Mouse (Mus musculus) intestine, postnatal 0 days (tissue): Measurements from ENCODE around the gene Iqck. TPM values are rescaled to one million over a fixed set of nuclear protein-coding genes. Genes with fewer than 3 reads are reported as not detected.

Experiments used
- ATAC-seq: fragments of 200-750 bp; cut with Nextera tagmentation; 2 replicates; pipeline ENCODE4 v1.8.0; 2017; ENCODE audit warnings: mild to moderate bottlenecking, moderate TSS enrichment, moderate library complexity
- H3K27ac ChIP-seq: fragments of 300-500 bp; sonication (generic); 2 replicates; pipeline ENCODE4 v1.5.1; 2014; ENCODE audit warnings: mild to moderate bottlenecking, low read depth, low read length, moderate library complexity
- H3K27me3 ChIP-seq: fragments of 300-500 bp; sonication (generic); replicated peaks from 2 replicates; pipeline ENCODE4 v1.6.1; 2014; ENCODE audit warnings: low read length, mixed read lengths; ENCODE audit not compliant: control insufficient read depth, insufficient read depth
- H3K36me3 ChIP-seq: fragments of 300-500 bp; sonication (generic); 2 replicates; pipeline ENCODE4 v1.6.1; 2014; ENCODE audit warnings: mild to moderate bottlenecking, moderate library complexity; ENCODE audit not compliant: control insufficient read depth, insufficient read depth
- H3K4me1 ChIP-seq: fragments of 300-500 bp; sonication (generic); replicated peaks from 2 replicates; pipeline ENCODE4 v1.6.1; 2014; ENCODE audit warnings: antibody characterized with exemption, low read length, mixed read lengths; ENCODE audit not compliant: control insufficient read depth, insufficient read depth
- H3K4me2 ChIP-seq: fragments of 300-500 bp; sonication (generic); replicated peaks from 2 replicates; pipeline ENCODE4 v1.6.1; 2014; ENCODE audit warnings: low read depth, mild to moderate bottlenecking, moderate library complexity
- H3K4me3 ChIP-seq: fragments of 300-500 bp; sonication (generic); 2 replicates; pipeline ENCODE4 v1.5.1; 2014; ENCODE audit warnings: low read depth, low read length
- H3K9ac ChIP-seq: fragments of 300-500 bp; sonication (generic); 2 replicates; pipeline ENCODE4 v1.6.1; 2014; ENCODE audit warnings: mild to moderate bottlenecking, low read depth, low read length
- H3K9me3 ChIP-seq: fragments of 300-500 bp; sonication (generic); 2 replicates; pipeline ENCODE4 v1.6.1; 2016; ENCODE audit warnings: mixed run types; ENCODE audit not compliant: control insufficient read depth
- CTCF ChIP-seq: sonication (generic); IDR thresholded peaks from 2 replicates; pipeline ENCODE4 v1.5.1; 2016; ENCODE audit warnings: low read depth, mild to moderate bottlenecking, control low read depth, antibody characterized with exemption, moderate library complexity
- WGBS: fragments of 180-500 bp; shearing (Covaris S2); extraction: QIAGEN DNeasy Blood & Tissue Kit; methylation state at CpG from one replicate; pipeline ENCODE4 v1.1.7; 2014; 5-methylcytosine and 5-hydroxymethylcytosine counted together
- polyA plus RNA-seq: library from polyadenylated mRNA; unstranded; fragments of >200 nt; fragmentation: Nextera tagmentation; extraction: Ambion mirVana; gene quantifications from 2 replicates; pipeline ENCODE4 v1.2.1, GENCODE M21; 2015

The Iqck gene
- polyA plus RNA-seq, 1 experiment from 2014 or later = 0.83 TPM

- Histone ChIP-seq H3K36me3 (no peaks in the 10 kb centered on the region), H3K9me3 (no peaks in the 10 kb centered on the region), H3K9ac (no peak overlapping the region), H3K4me3 (no peak overlapping the region), H3K4me2 (no peak overlapping the region), H3K27me3 (no peaks in the 10 kb centered on the region), H3K4me1 (no peaks in the 10 kb centered on the region; the same call in 1 of the 2 replicates), H3K27ac (no peak overlapping the region)
- ATAC-seq = no peak
- WGBS = 89% methylated on average over 9 of the region's 9 CpGs
- TF ChIP-seq CTCF = no peak
Measured at GRCm38 (mm10) chr7:118903879-118904278, 48.3 kb downstream of the Iqck start.

- no peaks in the 10 kb centered on the region for H3K9me3 ChIP-seq
- ATAC-seq = no peak
- H3K9ac ChIP-seq = no peak overlapping the region
- no peak for TF ChIP-seq CTCF
- H3K4me1 ChIP-seq = no peaks in the 10 kb centered on the region; the same call in 1 of the 2 replicates
- H3K4me3 ChIP-seq = no peak overlapping the region
- no peak overlapping the region for H3K4me2 ChIP-seq
- H3K27ac ChIP-seq = no peak overlapping the region
- WGBS = 86% methylated on average over 4 of the region's 4 CpGs
- H3K36me3 ChIP-seq = no peaks in the 10 kb centered on the region
- H3K27me3 ChIP-seq = no peaks in the 10 kb centered on the region
Measured at GRCm38 (mm10) chr7:118904530-118904929, 49.0 kb downstream of the Iqck start.

- Histone ChIP-seq H3K27me3 (no peaks in the 10 kb centered on the region), H3K27ac (no peak overlapping the region), H3K36me3 (no peaks in the 10 kb centered on the region), H3K9ac (no peak overlapping the region), H3K4me2 (no peak overlapping the region), H3K9me3 (no peaks in the 10 kb centered on the region), H3K4me1 (no peaks in the 10 kb centered on the region), H3K4me3 (no peak overlapping the region)
- ATAC-seq = no peak
- 58% methylated on average over 8 of the region's 8 CpGs for WGBS
- no peak for TF ChIP-seq CTCF
Measured at GRCm38 (mm10) chr7:118908961-118909515, 53.5 kb downstream of the Iqck start.

- H3K4me2 ChIP-seq = no peak overlapping the region
Measured at GRCm38 (mm10) chr7:118910464-118910863, 54.9 kb downstream of the Iqck start.

GRCm38 (mm10) chr7:118911170-118911569 lies 55.6 kb downstream of the Iqck start:
- H3K27ac ChIP-seq = no peak overlapping the region
- no peaks in the 10 kb centered on the region for H3K27me3 ChIP-seq
- no peaks in the 10 kb centered on the region for H3K4me1 ChIP-seq
- no peak overlapping the region for H3K4me3 ChIP-seq
- 89% methylated on average over 2 of the region's 2 CpGs for WGBS
- no peak for TF ChIP-seq CTCF
- no peak for ATAC-seq
- H3K4me2 ChIP-seq = no peak overlapping the region
- no peaks in the 10 kb centered on the region for H3K9me3 ChIP-seq
- H3K36me3 ChIP-seq = no peaks in the 10 kb centered on the region
- H3K9ac ChIP-seq = no peak overlapping the region

More at GRCm38 (mm10) chr7:118910464-118910863, 54.9 kb downstream of the Iqck start:
- H3K9ac ChIP-seq = no peak overlapping the region
- no peak for ATAC-seq
- no peak overlapping the region for H3K27ac ChIP-seq
- H3K27me3 ChIP-seq = no peaks in the 10 kb centered on the region
- H3K4me1 ChIP-seq = no peaks in the 10 kb centered on the region
- H3K4me3 ChIP-seq = no peak overlapping the region
- WGBS = 88% methylated on average over 2 of the region's 2 CpGs
- TF ChIP-seq CTCF = no peak
- H3K36me3 ChIP-seq = no peaks in the 10 kb centered on the region
- no peaks in the 10 kb centered on the region for H3K9me3 ChIP-seq

GRCm38 (mm10) chr7:118911571-118911970 lies 56.0 kb downstream of the Iqck start:
- no peak overlapping the region for H3K4me3 ChIP-seq
- no peak overlapping the region for H3K4me2 ChIP-seq
- ATAC-seq = no peak
- no peaks in the 10 kb centered on the region for H3K36me3 ChIP-seq
- H3K4me1 ChIP-seq = no peaks in the 10 kb centered on the region
- no peaks in the 10 kb centered on the region for H3K9me3 ChIP-seq
- no peak overlapping the region for H3K9ac ChIP-seq
- no peaks in the 10 kb centered on the region for H3K27me3 ChIP-seq
- WGBS = 79% methylated on average over 7 of the region's 7 CpGs
- H3K27ac ChIP-seq = no peak overlapping the region
- TF ChIP-seq CTCF = no peak
